Comparison of ENCODE assay signal across 15 mouse cellular contexts in the genomic region with DNA sequence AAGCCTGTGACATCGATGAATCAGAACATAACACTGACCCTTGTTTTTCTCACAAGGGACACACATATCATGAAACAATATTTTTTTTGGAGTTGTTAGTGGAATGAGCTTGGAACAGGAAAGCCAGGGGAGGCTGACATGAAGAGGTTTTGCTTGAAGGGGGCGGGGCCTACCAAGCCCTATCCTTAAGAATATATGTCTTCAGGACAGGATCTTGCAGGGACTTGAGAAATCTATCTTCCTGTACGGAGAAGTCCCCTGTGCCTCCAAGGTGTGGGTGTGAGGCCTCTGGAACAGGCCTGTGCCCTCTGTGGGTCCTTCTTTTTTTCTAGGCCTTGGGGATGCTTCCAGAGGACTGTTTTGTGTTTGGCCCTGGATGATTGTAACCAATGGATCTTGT.
"Had no signal": no experiment of that assay in that cellular context is flagged by ENCODE, and none has a peak within 500 bp of the region (broad histone marks: within the 10 kb centered on the region; RNA-seq: fewer than 3 reads in every experiment).

No protein-coding gene starts in this region.

- ATAC-seq: midbrain, embryonic 16.5 days had no signal

- DNase-seq: kidney, postnatal 25 days; layer of hippocampus, adult 9-11 months; liver; lung, adult 18-20 months; retina, postnatal 1 day; right cerebral cortex, postnatal 4 days; spleen, adult 18-20 months; thymus, adult 2 months; thymus, postnatal 25 days had no signal

- H3K4me2 ChIP-seq: limb, embryonic 12.5 days; midbrain, embryonic 12.5 days; neural tube, embryonic 13.5 days; stomach, embryonic 15.5 days had no signal

- H3K4me1 ChIP-seq: stomach, embryonic 15.5 days had no signal

- H3K9me3 ChIP-seq: limb, embryonic 12.5 days; neural tube, embryonic 13.5 days; stomach, embryonic 15.5 days had no signal

- H3K27ac ChIP-seq: limb, embryonic 12.5 days; liver, embryonic 14.5 days; midbrain, embryonic 12.5 days; neural tube, embryonic 13.5 days; stomach, embryonic 15.5 days had no signal

- H3K4me3 ChIP-seq: limb, embryonic 12.5 days; midbrain, embryonic 12.5 days; neural tube, embryonic 13.5 days; stomach, embryonic 15.5 days had no signal

- H3K27me3 ChIP-seq: limb, embryonic 12.5 days; neural tube, embryonic 13.5 days; stomach, embryonic 15.5 days had no signal

- H3K36me3 ChIP-seq: limb, embryonic 12.5 days; midbrain, embryonic 12.5 days; neural tube, embryonic 13.5 days; stomach, embryonic 15.5 days had no signal

- H3K9ac ChIP-seq: limb, embryonic 12.5 days; liver, embryonic 14.5 days; midbrain, embryonic 12.5 days; neural tube, embryonic 13.5 days; stomach, embryonic 15.5 days had no signal
